Comparison of ENCODE assay signal across 19 mouse cellular contexts in genomic region chr5:51544141-51544735, GRCm38 (mm10). TPM values are rescaled to one million over a fixed set of nuclear protein-coding genes. Genes with fewer than 3 reads are reported as not detected.
DNase-seq lines count a peak whose midpoint lies in the region; ATAC-seq lines count a peak whose summit lies in the region.
"Had no signal": no experiment of that assay in that cellular context is flagged by ENCODE, and none has a peak within 500 bp of the region (broad histone marks: within the 10 kb centered on the region; RNA-seq: fewer than 3 reads in every experiment).

No protein-coding gene starts in this region.

- H3K36me3 ChIP-seq in heart, embryonic 15.5 days = no peaks in the 10 kb centered on the region
- H3K36me3 ChIP-seq in lung, embryonic 16.5 days (ENCODE audit: control insufficient read depth, insufficient read depth, low read length) = no peaks in the 10 kb centered on the region
- H3K36me3 ChIP-seq: embryonic facial prominence, embryonic 12.5 days; midbrain, embryonic 12.5 days had no signal

- peaks cover 56% of the 10 kb centered on the region for H3K4me1 ChIP-seq in heart, embryonic 15.5 days (replicated peaks)
- H3K4me1 ChIP-seq in lung, embryonic 16.5 days (replicated peaks; ENCODE audit: control insufficient read depth, insufficient read depth, low read length) = peaks cover 14% of the 10 kb centered on the region
- H3K4me1 ChIP-seq: embryonic facial prominence, embryonic 12.5 days had no signal

- peak; percentile 31 for DNase-seq in embryo, embryonic 10.5 days (ENCODE audit: low spot score)
- no peak for DNase-seq in embryo, embryonic 9.5 days (ENCODE audit: extremely low spot score)
- no peak for DNase-seq in heart, postnatal 14 days
- DNase-seq in lung, postnatal 4 days = no peak
- peak; percentile 15 for DNase-seq in lung, postnatal 36 days
- no peak for DNase-seq in adrenal gland, postnatal 4 days (ENCODE audit: low spot score in 2 of 2)
- DNase-seq: adrenal gland, postnatal 25 days; cerebellum, adult 9-11 months; gastrocnemius, postnatal 36 days; kidney, postnatal 14 days; layer of hippocampus, adult 9-11 months; right cerebral cortex, postnatal 4 days; thymus, adult 18-20 months had no signal

- WGBS in heart, embryonic 15.5 days = 32% methylated on average over 8 of the region's 8 CpGs
- 45% methylated on average over 8 of the region's 8 CpGs for WGBS in lung, embryonic 16.5 days

- H3K9me3 ChIP-seq in heart, embryonic 15.5 days (replicated peaks) = no peaks in the 10 kb centered on the region
- no peaks in the 10 kb centered on the region for H3K9me3 ChIP-seq in lung, embryonic 16.5 days (ENCODE audit: control insufficient read depth, low read length)
- H3K9me3 ChIP-seq: embryonic facial prominence, embryonic 12.5 days; midbrain, embryonic 12.5 days had no signal

- H3K27me3 ChIP-seq in heart, embryonic 15.5 days = no peaks in the 10 kb centered on the region
- no peaks in the 10 kb centered on the region for H3K27me3 ChIP-seq in lung, embryonic 16.5 days (ENCODE audit: control insufficient read depth, insufficient read depth, low read depth, low read length)
- H3K27me3 ChIP-seq: CH12.LX; embryonic facial prominence, embryonic 12.5 days; midbrain, embryonic 12.5 days had no signal

- peak overlapping the region; percentile 65 for H3K27ac ChIP-seq in heart, embryonic 15.5 days
- no peak overlapping the region for H3K27ac ChIP-seq in lung, embryonic 16.5 days (ENCODE audit: low read length)
- H3K27ac ChIP-seq: embryonic facial prominence, embryonic 12.5 days; hindbrain, postnatal 0 days; midbrain, embryonic 12.5 days had no signal

- H3K9ac ChIP-seq in heart, embryonic 15.5 days = no peak overlapping the region
- H3K9ac ChIP-seq in lung, embryonic 16.5 days (ENCODE audit: low read length) = no peak overlapping the region
- H3K9ac ChIP-seq: embryonic facial prominence, embryonic 12.5 days; midbrain, embryonic 12.5 days had no signal

- intact Hi-C loops in heart, postnatal 14 days (cut with DNase I) = no loop called here

- H3K4me3 ChIP-seq in heart, embryonic 15.5 days = no peak overlapping the region
- H3K4me3 ChIP-seq in lung, embryonic 16.5 days (ENCODE audit: low read length) = no peak overlapping the region
- H3K4me3 ChIP-seq: embryonic facial prominence, embryonic 12.5 days; midbrain, embryonic 12.5 days had no signal

- ATAC-seq in heart, embryonic 15.5 days (replicated peaks; ENCODE audit: insufficient number of reproducible peaks, insufficient read depth, low FRiP score, low read depth) = no peak
- peak; percentile 71 for ATAC-seq in lung, embryonic 16.5 days (ENCODE audit: low read depth)
- ATAC-seq: hindbrain, postnatal 0 days had no signal

- H3K4me2 ChIP-seq in heart, embryonic 15.5 days = no peak overlapping the region; the same call in 1 of the 2 replicates
- no peak overlapping the region for H3K4me2 ChIP-seq in lung, embryonic 16.5 days (ENCODE audit: low read depth, low read length)
- H3K4me2 ChIP-seq: embryonic facial prominence, embryonic 12.5 days; midbrain, embryonic 12.5 days had no signal

RNA-seq across cellular contexts. Expression of gene Ppargc1a, which starts 23.3 kb away (rescaled TPM):
- 57.1 and 66.0 TPM in 2 replicates for polyA plus RNA-seq in heart, embryonic 15.5 days (2015; fragmentation: Nextera tagmentation; extraction: Ambion mirVana)
- 100 to 1,000 TPM; 120 to 159 TPM for total RNA-seq in heart, postnatal 14 days (2021)
- polyA plus RNA-seq in lung, embryonic 16.5 days (2015; fragmentation: Nextera tagmentation; extraction: Ambion mirVana) = 8.1 TPM in 2 replicates
- total RNA-seq in adrenal gland, postnatal 4 days (2021) = 10 to 100 TPM; 12.4 to 21.8 TPM
- total RNA-seq: CH12.LX had no signal

Comparison
In these comparisons a context has a peak if more than half of its experiments do, and no peak if none do; other contexts are left out.
1. DNase-seq: peak in embryo, embryonic 10.5 days (single experiment) and lung, postnatal 36 days (single experiment); none in embryo, embryonic 9.5 days (single experiment), heart, postnatal 14 days (0 of 2), lung, postnatal 4 days (0 of 2) and adrenal gland, postnatal 4 days (0 of 2).
2. RNA of gene Ppargc1a, which starts 23.3 kb away (total RNA-seq): 120 to 159 TPM in heart, postnatal 14 days; 12.4 to 21.8 TPM in adrenal gland, postnatal 4 days; every median in the first group is over 4 times any median in the second.